Mouse (Mus musculus) liver, embryonic 18 days (tissue): ENCODE data around the gene Uroc1. TPM values are rescaled to one million over a fixed set of nuclear protein-coding genes. Genes with fewer than 3 reads are reported as not detected.

ENCODE experiments used
- polyA plus RNA-seq: library from polyadenylated mRNA; depleted of rRNA; stranded (reverse); fragments of >200 nt; gene quantifications from 2 replicates; pipeline ENCODE4 v1.2.3, GENCODE M21; 2012; rRNA removed

The Uroc1 gene
- polyA plus RNA-seq = 70.8 and 72.2 TPM in 2 replicates

DNA sequence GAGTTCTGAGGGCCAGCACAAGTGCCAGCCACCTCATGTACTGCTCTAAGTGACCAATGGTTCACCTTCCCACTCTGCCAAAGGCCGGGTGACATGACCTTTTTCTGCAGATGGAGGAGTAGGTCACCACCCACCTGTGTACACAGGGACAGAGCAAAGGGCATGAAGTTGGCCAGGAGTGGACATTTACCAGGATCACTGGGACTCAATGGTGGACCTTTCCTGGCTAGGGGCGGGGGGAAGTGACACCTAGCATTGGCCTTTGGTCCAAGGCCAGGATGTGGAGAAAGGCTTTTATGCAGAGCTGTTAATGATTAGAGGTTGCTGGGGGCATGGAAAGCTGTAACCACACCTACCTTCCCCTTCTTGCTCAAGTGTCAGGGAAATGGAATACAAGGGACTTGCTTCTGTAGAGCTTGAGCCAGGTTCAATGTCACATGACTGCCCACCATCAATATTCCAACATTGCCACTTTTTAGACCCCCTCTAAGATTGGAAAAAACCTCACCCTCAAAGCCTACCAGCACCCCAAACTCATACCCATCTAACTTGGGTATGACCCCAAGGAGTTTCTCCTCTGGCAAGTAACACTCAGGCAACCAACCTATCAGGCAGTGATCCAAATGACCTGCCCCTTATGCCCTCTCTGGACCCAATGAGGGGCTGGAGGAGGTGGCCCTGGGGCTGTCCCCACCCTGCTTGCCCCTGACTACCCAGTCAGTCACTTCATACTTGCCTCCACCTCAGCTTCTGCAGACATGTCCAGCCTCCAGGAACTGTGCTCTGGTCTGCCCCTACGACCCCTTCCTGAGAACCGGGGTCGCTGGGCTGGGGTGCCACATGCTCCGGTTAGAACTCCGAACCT, at the start of gene Uroc1:
Uroc1 (plus strand) TSS at position 724 of the 865 bp plus-strand sequence.

DNA sequence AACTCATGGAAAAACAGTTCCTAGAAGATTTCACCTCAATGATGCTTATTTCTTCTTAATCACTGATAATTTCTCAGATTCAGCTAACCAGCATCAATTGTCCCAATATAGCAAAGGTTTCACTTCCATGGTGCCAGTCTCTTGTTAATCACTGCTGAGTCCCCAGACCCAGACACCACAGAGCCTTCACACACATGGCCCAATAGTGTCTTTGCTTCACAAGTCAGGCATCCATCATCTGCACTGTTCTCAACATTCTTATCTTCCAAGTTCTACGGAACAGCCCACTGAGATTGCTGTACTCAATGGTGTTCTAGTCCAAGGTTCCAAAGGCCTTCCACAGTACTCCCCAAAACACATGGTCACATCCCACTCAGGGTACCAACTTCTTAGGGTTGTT, 32.2 kb upstream of the Uroc1 start, which contains the start of gene BC048671:
BC048671 (plus strand) TSS at position 301 of the 400 bp plus-strand sequence.

DNA sequence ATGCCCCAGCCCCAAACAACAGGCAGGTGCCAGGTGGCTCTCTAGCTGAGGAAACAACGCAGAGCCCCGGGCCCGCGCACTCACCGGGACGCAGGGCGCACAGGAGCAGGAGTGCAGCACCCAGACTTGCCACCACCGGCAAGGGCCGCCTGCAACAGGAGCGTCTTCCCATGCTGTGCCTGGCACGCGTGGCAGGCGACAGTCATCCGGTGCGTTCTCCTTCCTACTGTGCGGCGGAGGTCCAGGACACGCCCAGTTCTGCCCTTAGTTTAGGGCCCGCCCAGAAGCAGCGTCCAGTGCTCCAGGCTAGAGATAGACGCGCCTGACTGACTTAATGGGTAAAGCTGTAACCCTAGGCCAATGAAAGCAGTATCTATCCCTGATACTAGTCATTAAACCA, 8.1 kb upstream of the Uroc1 start, which contains the start of gene Chst13:
Chst13 (minus strand) TSS at position 195 of the 400 bp plus-strand sequence.

GRCm38 (mm10) chr6:90368976-90369724, 36.1 kb downstream of the Uroc1 start, which contains the start of gene Zxdc:
Gene Zxdc, plus strand, starts transcription at chr6:90369492.

Other genes with a start within 250 kb of the Uroc1 start
- not detected in 2 replicates for gene Vmn1r50, start 231.9 kb upstream of the Uroc1 start, polyA plus RNA-seq
- gene Vmn1r51, start 210.7 kb upstream of the Uroc1 start, polyA plus RNA-seq = not detected in 2 replicates
- gene Vmn1r52, start 158.5 kb upstream of the Uroc1 start, polyA plus RNA-seq = not detected in 2 replicates
- not detected in 2 replicates for gene V1ra8, start 130.5 kb upstream of the Uroc1 start, polyA plus RNA-seq
- gene Vmn1r53, start 108.8 kb upstream of the Uroc1 start, polyA plus RNA-seq = 0.04 and 0.13 TPM in 2 replicates
- gene Vmn1r54, start 87.0 kb upstream of the Uroc1 start, polyA plus RNA-seq = not detected in 2 replicates
- not detected in 2 replicates for gene BC048671, start 32.1 kb upstream of the Uroc1 start, polyA plus RNA-seq
- gene Chst13, start 8.1 kb upstream of the Uroc1 start, polyA plus RNA-seq = 8.0 and 9.2 TPM in 2 replicates
- gene Zxdc, start 36.2 kb downstream of the Uroc1 start, polyA plus RNA-seq = 2.9 and 4.0 TPM in 2 replicates
- gene Cfap100, start 95.5 kb downstream of the Uroc1 start, polyA plus RNA-seq = 0.10 and 0.12 TPM in 2 replicates
- 31.0 and 35.7 TPM in 2 replicates for gene Klf15, start 129.3 kb downstream of the Uroc1 start, polyA plus RNA-seq
- 45.0 and 55.3 TPM in 2 replicates for gene Aldh1l1, start 153.1 kb downstream of the Uroc1 start, polyA plus RNA-seq